Mouse (Mus musculus): ENCODE measurements around the gene Foxl2. TPM values are rescaled to one million over a fixed set of nuclear protein-coding genes. Genes with fewer than 3 reads are reported as not detected.

Gene Foxl2
- polyA plus RNA-seq, 1 experiment from 2014 or later = 0.61 TPM

DNA sequence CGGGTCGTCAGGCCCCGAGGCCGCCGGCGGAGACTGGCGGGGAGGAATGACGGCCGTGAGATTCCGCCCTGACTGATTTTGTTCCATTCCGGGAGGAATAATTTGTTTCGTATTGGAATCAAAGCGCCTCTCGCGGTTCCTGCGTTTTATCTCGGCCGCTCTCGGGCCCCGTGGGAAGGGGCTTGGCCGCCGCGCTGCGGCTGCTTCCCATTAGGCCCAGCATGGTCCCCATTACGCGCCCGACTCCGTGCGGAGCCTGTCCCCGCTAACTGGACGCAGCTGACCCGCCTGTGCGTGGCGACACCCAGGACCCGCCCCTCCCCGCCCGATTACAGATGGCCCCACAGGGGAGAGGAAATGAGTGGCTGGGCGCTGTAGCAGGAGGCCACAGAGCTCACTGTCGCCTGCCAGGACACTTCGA is 18.0 kb downstream of the Foxl2 start:
- H3K4me3 ChIP-seq = peak overlapping the region; percentile 31
- ATAC-seq (ENCODE audit: low FRiP score) = peak; percentile 49; the same call in 1 of the 2 replicates
- under 1% methylated on average over 40 of the region's 40 CpGs for WGBS

DNA sequence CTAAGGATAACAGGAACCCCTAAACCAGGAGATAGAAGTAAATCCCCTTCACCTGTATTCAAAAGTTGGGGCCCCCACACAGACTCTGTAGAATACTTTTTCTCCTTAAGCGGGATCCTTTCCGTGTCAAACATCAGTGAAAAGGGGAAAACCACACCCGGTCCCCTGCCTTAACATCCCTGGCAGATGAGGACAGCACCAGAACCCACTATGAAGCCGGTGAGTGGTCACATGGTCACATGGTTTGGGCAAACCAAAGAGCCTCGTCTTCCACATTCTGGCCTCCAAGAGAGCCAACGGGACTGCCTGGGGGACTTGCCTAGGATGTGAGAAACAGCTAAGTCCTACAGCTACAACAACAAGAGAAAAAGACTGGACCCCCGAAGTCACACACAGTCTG is 18.5 kb downstream of the Foxl2 start:
- H3K27me3 ChIP-seq = peaks cover 95% of the 10 kb centered on the region

More for the DNA sequence above, 18.0 kb downstream of the Foxl2 start:
- Histone ChIP-seq H3K9me3 (no peaks in the 10 kb centered on the region), H3K27me3 (peaks cover 99% of the 10 kb centered on the region), H3K27ac (no peak overlapping the region), H3K4me2 (peak overlapping the region; percentile 54), H3K36me3 (no peaks in the 10 kb centered on the region), H3K9ac (peak overlapping the region; percentile 39; the same call in 1 of the 2 replicates), H3K4me1 (replicated peaks) (peaks cover 7% of the 10 kb centered on the region)

DNA sequence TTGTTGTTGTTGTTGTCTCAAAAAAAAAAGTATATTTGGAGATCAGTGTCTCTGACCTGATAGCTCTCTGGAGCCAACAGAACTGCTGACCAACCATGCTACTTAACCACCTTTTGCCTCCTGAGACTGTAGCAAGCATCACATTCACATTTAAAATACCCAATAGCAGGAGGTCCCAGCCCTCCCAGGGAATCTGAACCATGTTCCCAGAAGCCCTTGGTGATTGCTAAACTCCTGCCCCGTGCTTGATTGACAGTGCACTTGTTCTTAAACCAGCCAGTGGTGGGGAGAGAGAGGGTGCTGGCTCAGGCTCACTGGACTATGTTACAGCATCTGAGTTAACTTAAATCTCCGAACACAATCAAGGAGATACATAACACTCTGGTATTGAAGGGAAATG is 19.8 kb downstream of the Foxl2 start:
- Histone ChIP-seq H3K27ac (no peak overlapping the region), H3K4me1 (replicated peaks) (peaks cover 11% of the 10 kb centered on the region), H3K36me3 (no peaks in the 10 kb centered on the region), H3K9ac (no peak overlapping the region), H3K27me3 (peaks cover 89% of the 10 kb centered on the region), H3K4me3 (no peak overlapping the region), H3K9me3 (no peaks in the 10 kb centered on the region), H3K4me2 (no peak overlapping the region)
- no peak for ATAC-seq (ENCODE audit: low FRiP score)
- 35% methylated on average over 2 of the region's 2 CpGs for WGBS

More for the DNA sequence above, 18.5 kb downstream of the Foxl2 start:
- Histone ChIP-seq H3K9ac (no peak overlapping the region), H3K36me3 (no peaks in the 10 kb centered on the region), H3K27ac (no peak overlapping the region), H3K4me1 (replicated peaks) (peaks cover 7% of the 10 kb centered on the region), H3K4me3 (peak overlapping the region; percentile 31), H3K9me3 (no peaks in the 10 kb centered on the region), H3K4me2 (peak overlapping the region; percentile 54)
- 4% methylated on average over 7 of the region's 7 CpGs for WGBS
- ATAC-seq (ENCODE audit: low FRiP score) = no peak

DNA sequence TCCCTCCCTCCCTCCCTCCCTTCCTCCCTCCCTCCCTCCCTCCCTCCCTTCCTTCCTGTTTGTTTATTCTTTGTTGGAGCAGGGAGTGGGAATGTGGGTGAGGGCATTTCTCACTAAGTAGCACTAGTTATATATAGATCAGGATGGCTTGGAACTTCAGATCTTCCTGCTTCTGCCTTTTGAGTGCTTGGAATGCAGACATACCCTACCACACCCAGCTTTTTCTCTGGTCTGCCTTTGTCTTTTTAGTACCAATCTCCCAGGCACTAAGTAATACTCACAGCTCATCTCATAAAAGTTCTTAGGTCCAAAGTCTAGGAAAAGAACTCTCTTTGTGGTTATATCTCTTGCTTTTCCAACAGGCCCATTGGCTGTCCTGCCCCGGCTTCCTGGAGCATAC is 21.0 kb downstream of the Foxl2 start:
- no peak for ATAC-seq (ENCODE audit: low FRiP score)
- H3K4me2 ChIP-seq = no peak overlapping the region
- no peak overlapping the region for H3K9ac ChIP-seq
- no peaks in the 10 kb centered on the region for H3K9me3 ChIP-seq
- 90% methylated on average over 1 of the region's 1 CpGs for WGBS
- no peaks in the 10 kb centered on the region for H3K36me3 ChIP-seq
- no peak overlapping the region for H3K4me3 ChIP-seq
- peaks cover 78% of the 10 kb centered on the region for H3K27me3 ChIP-seq
- peaks cover 13% of the 10 kb centered on the region for H3K4me1 ChIP-seq (replicated peaks)
- H3K27ac ChIP-seq = no peak overlapping the region

DNA sequence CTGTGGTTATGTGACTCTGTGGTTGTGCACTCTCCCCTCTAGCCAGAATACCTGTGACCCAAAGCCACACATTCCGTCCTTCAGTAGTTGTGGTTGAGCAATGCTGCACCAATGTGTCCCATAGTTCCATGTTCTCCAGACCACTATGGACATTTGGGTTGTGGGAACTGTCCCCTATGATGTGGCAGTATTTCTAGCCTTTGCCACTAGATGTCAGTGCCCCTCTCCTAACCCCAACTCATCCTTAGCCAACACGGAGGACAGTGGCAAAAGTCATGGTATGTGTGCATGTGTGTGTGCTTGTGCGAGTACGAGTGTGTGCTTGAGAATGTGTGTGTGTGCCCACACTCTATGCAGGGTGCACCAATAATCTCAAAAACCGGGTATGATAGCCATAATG is 21.4 kb downstream of the Foxl2 start:
- ATAC-seq (ENCODE audit: low FRiP score) = no peak
- Histone ChIP-seq H3K4me3 (no peak overlapping the region), H3K4me2 (no peak overlapping the region), H3K36me3 (no peaks in the 10 kb centered on the region), H3K27me3 (peaks cover 78% of the 10 kb centered on the region), H3K4me1 (replicated peaks) (peaks cover 13% of the 10 kb centered on the region), H3K27ac (no peak overlapping the region), H3K9ac (no peak overlapping the region), H3K9me3 (no peaks in the 10 kb centered on the region)
- WGBS = 49% methylated on average over 5 of the region's 5 CpGs

DNA sequence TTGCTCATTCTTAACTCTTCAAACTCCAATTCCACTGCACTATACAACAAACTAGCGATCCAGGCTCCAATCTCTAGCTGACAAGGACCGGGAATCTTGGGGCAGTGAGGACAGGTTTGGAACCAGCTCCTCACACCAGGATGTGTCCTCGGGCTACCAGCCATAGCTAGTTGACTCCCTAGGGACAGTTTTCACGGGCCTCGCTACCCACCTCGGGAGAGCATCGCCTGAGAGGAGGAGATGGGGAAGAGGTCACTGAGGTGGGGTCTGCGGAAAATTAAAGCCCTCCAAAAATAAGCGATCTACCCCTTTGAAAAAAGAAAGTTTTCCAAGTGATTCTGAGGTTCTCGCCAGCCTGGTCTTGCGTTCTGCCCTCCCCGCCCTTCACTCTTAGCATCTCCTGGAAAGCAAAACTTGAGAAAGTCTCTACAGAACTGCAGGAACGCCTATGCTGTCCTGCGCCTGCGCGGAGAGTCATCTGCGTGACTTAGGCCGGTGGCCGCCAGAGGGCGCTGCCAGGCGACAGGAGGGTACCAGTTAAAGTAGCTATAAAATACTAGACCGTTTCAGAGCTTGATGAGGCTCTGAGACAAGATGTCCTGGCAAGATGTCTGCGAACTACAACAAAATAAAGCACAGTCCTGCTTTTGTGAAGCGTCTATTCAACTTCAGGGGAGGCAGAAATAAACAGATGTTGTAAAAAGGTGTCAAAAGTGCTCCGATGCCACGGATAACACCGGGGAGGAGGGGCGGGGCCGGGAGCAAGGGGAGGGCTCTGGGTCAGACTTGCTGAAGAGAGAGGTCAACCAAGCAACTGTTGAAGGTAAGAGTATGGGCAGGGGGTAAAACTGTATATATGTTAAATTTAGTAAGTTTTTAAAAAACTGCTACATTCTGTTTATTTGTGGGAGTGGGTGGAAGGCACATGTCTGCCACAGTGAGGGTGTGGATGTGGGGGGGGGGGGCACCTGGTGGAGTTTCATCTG is 24.6 kb downstream of the Foxl2 start:
- Histone ChIP-seq H3K36me3 (no peaks in the 10 kb centered on the region), H3K4me3 (peak overlapping the region; percentile 33), H3K27ac (no peak overlapping the region), H3K9me3 (no peaks in the 10 kb centered on the region), H3K27me3 (peaks cover 69% of the 10 kb centered on the region), H3K4me2 (peak overlapping the region; percentile 54), H3K4me1 (replicated peaks) (peaks cover 10% of the 10 kb centered on the region), H3K9ac (peak overlapping the region; percentile 49; the same call in 1 of the 2 replicates)
- peak; percentile 65 for ATAC-seq (ENCODE audit: low FRiP score)
- 4% methylated on average over 29 of the region's 29 CpGs for WGBS

DNA sequence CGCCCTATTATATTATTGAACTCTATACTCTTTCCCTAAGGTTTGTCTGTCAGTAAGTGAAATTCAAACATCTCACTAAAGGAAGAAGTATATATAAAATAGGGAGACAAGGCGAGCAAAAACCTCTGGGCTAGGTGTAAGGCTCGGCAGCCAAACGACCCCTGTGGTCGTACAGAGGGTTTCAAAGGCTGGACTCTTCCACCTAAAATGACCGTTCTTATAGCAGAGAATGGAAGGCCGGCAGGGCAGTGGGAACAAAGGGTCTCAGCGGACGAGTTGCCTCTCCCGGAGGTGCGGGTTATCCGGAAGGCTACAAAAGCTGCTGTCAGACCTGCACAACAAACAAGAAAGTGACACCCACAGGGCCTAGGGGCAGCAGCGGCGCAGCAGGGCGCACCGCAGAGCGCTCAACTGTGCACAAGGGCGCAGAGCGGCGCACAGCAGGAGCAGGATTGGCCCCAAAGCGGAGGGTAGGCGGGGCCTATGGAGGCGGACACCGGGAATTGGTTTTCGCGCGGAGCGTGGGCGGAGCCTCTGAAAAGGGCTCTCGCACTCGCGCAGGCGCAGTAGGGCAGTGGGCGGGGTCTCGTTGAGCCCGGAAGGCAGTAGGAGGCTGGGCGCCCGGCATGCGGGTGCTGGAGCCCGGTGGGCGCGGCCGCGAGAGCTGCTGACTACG is 30.9 kb downstream of the Foxl2 start, which contains the start of gene Faim:
Faim (plus strand) TSS at position 574 of the 676 bp plus-strand sequence.
- WGBS = under 1% methylated on average over 45 of the region's 45 CpGs
- Histone ChIP-seq H3K4me2 (peak within 1 kb of the TSS; percentile 70), H3K36me3 (no peaks in the 10 kb centered on the region), H3K4me1 (replicated peaks) (peaks cover 18% of the 10 kb centered on the region), H3K27me3 (peaks cover 28% of the 10 kb centered on the region), H3K9me3 (no peaks in the 10 kb centered on the region), H3K4me3 (peak within 1 kb of the TSS; percentile 88), H3K27ac (peak within 1 kb of the TSS; percentile 84), H3K9ac (peak within 1 kb of the TSS; percentile 91)
- peak; percentile 97 for ATAC-seq (ENCODE audit: low FRiP score)

DNA sequence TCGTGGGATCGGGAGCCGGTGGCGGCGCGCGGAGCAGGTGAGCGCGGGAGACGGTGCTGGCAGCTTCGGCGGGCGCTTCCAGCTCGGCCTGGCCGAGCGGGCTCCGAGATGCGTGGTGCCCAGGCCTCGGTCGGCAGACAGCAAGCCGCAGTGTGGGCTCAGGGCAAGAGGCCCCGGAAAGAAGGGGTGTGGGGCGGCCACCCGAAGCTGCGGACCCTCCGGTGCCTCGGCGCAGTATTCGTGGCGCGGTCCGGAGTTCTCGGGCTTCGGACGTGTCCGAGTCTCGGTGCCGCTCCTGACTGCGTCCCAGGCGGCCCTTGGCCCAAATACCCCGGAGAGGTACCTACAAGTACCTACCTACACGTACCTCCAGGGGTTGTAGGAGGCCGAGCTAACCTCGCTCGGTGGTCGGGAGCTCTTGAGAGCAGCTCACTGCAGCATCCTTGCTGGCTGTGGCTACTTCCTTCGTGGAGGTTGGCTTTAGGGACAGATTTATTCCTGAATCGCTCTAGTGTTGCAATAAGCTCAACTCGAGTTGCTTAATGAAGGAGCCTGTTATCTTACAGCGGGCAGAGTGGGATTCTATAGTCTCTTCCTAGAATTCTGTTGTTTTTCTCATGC is 31.5 kb downstream of the Foxl2 start:
- no peaks in the 10 kb centered on the region for H3K36me3 ChIP-seq
- H3K4me1 ChIP-seq (replicated peaks) = peaks cover 18% of the 10 kb centered on the region
- peak overlapping the region; percentile 76 for H3K27ac ChIP-seq
- peaks cover 22% of the 10 kb centered on the region for H3K27me3 ChIP-seq
- ATAC-seq (ENCODE audit: low FRiP score) = peak; percentile 68
- H3K4me3 ChIP-seq = peak overlapping the region; percentile 88
- under 1% methylated on average over 45 of the region's 50 CpGs for WGBS
- H3K9me3 ChIP-seq = no peaks in the 10 kb centered on the region
- peak overlapping the region; percentile 70 for H3K4me2 ChIP-seq
- H3K9ac ChIP-seq = peak overlapping the region; percentile 91

DNA sequence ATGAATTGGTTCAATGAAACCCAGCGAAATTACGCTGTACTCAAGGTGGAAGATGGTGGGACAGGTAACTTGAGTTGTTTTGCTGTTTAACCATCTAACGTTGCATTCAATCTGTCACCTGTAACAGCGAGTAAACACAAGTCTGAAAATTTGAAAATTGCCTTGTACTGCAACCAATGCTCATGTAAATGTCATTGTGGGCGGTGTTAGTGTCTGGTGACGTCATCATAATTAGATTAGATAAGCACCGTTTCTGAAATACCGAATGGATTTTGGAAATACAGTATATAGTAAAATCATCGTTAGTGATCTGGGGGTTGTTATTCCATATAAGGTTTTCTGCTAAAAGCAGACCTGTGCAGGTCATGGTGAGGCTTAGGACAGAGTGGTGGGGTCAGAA is 32.0 kb downstream of the Foxl2 start:
- no peak for ATAC-seq (ENCODE audit: low FRiP score)
- Histone ChIP-seq H3K36me3 (no peaks in the 10 kb centered on the region), H3K9ac (peak overlapping the region; percentile 91), H3K4me3 (peak overlapping the region; percentile 88), H3K4me2 (peak overlapping the region; percentile 70), H3K27me3 (peaks cover 19% of the 10 kb centered on the region), H3K4me1 (replicated peaks) (peaks cover 18% of the 10 kb centered on the region), H3K9me3 (no peaks in the 10 kb centered on the region), H3K27ac (peak overlapping the region; percentile 76; the same call in 1 of the 2 replicates)
- 53% methylated on average over 9 of the region's 9 CpGs for WGBS

DNA sequence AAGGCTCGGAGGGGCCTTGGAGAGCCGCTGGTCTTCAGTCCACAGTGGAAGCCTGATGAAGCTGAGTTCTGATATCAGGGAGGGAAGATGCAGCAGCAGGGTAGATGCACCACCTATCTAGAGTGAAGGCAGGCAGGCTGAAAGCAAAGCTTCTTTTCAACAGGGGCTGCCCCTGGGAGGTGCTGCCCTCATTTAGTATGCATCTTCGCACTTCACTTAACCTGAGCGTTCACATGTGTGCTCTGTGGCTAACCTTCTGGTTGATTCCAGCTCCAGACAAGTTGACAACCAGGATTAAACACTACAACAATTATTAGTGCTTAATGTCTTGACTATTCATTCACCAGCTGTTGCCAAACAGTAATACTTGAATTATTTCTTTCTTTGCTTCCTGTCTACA is 39.0 kb downstream of the Foxl2 start:
- Histone ChIP-seq H3K4me1 (replicated peaks) (no peaks in the 10 kb centered on the region), H3K36me3 (peaks cover 41% of the 10 kb centered on the region), H3K4me2 (no peak overlapping the region), H3K27ac (no peak overlapping the region), H3K27me3 (no peaks in the 10 kb centered on the region), H3K4me3 (no peak overlapping the region), H3K9me3 (no peaks in the 10 kb centered on the region), H3K9ac (no peak overlapping the region)
- no peak for ATAC-seq (ENCODE audit: low FRiP score)
- WGBS = 83% methylated on average over 4 of the region's 4 CpGs

DNA sequence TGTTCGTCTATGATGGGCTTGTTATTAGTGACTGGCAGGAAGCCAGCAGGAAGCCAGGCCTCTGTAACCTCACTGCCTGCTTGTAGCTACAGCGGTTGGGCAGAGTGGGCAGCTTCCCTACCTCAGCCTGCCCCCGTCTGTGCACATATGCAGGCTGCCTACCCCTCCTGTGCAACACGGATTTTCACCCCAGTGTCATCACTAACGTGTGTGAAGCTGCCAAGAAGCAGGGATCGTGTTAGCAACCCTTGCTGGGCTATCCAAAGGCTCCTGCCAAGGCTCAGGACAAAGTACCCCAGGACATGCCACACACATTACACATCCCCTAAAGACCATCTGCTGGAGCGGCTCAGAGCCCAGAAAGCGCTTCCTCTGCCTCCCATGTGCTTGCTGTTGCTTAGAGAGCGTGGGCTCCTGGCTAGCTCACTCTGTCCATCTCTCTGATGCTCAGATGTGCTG is 44.8 kb downstream of the Foxl2 start:
- Histone ChIP-seq H3K9me3 (no peaks in the 10 kb centered on the region), H3K27ac (no peak overlapping the region), H3K4me3 (no peak overlapping the region), H3K27me3 (no peaks in the 10 kb centered on the region), H3K9ac (no peak overlapping the region), H3K36me3 (peaks cover 67% of the 10 kb centered on the region), H3K4me2 (no peak overlapping the region), H3K4me1 (replicated peaks) (no peaks in the 10 kb centered on the region)
- ATAC-seq (ENCODE audit: low FRiP score) = no peak
- 77% methylated on average over 9 of the region's 9 CpGs for WGBS

DNA sequence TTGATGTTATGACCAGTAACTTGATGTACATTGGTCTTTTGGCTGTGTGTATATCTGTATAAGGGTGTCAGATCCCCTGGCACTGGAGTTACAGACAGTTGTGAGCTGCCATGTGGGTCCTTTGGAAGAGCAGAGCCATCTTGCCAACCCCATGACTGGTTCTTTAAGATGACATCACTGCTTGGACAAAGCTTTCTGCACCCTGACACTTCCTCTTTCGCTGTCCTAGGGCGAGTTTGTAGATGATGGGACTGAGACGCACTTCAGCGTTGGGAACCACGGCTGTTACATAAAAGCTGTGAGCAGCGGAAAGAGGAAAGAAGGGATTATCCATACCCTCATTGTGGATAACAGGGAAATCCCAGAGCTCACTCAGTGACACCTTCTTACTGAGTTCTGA is 46.2 kb downstream of the Foxl2 start:
- ATAC-seq (ENCODE audit: low FRiP score) = no peak
- Histone ChIP-seq H3K27me3 (no peaks in the 10 kb centered on the region), H3K9ac (no peak overlapping the region), H3K4me2 (no peak overlapping the region), H3K4me1 (replicated peaks) (no peaks in the 10 kb centered on the region), H3K9me3 (no peaks in the 10 kb centered on the region), H3K27ac (no peak overlapping the region), H3K36me3 (peaks cover 72% of the 10 kb centered on the region), H3K4me3 (no peak overlapping the region)
- WGBS = 94% methylated on average over 6 of the region's 6 CpGs

Data from hindbrain, embryonic 13.5 days (tissue).